Mouse (Mus musculus): ENCODE data around the gene Furin.

- no peak for TF ChIP-seq POLR2A (IDR thresholded peaks at IDR 0.05; ENCODE audit: control insufficient read depth in 1 of 2, insufficient read depth in 1 of 2, low read depth in 1 of 2, low read length in 2 of 2, poor library complexity in 1 of 2)
- no peak for TF ChIP-seq CTCF (IDR thresholded peaks at IDR 0.05 in 2 of 3, conservative IDR thresholded peaks at IDR 0.05 in 1 of 3; ENCODE audit: control insufficient read depth in 1 of 3, insufficient read depth in 1 of 3, low read depth in 2 of 3, low read length in 3 of 3, poor library complexity in 1 of 3, severe bottlenecking in 1 of 3)
- TF ChIP-seq EP300 (IDR thresholded peaks at IDR 0.05; ENCODE audit: low read depth in 1 of 2, low read length in 2 of 2) = no peak
- no peak for TF ChIP-seq TAL1 (IDR thresholded peaks at IDR 0.05; ENCODE audit: low read length)
- peak; percentile 67 for TF ChIP-seq USF1 (IDR thresholded peaks at IDR 0.05; ENCODE audit: low read depth, low read length)
- TF ChIP-seq ZC3H11A (IDR thresholded peaks at IDR 0.05; ENCODE audit: low read depth, low read length) = no peak
- TF ChIP-seq USF2 (IDR thresholded peaks at IDR 0.05; ENCODE audit: borderline replicate concordance in 1 of 2, insufficient read depth in 1 of 2, low read depth in 1 of 2, low read length in 2 of 2) = no peak
- TF ChIP-seq JUND (IDR thresholded peaks at IDR 0.05; ENCODE audit: low read depth, low read length) = no peak
- TF ChIP-seq POLR2AphosphoS5 (IDR thresholded peaks at IDR 0.05; ENCODE audit: borderline replicate concordance, low read depth, low read length) = no peak
- peak; percentile 77 for TF ChIP-seq MAX (IDR thresholded peaks at IDR 0.05; ENCODE audit: low read length)
- no peak for TF ChIP-seq ETS1 (IDR thresholded peaks at IDR 0.05; ENCODE audit: low read depth, low read length)
- no peak for TF ChIP-seq NELFE (IDR thresholded peaks at IDR 0.05; ENCODE audit: low read depth, low read length)
- no peak for TF ChIP-seq HCFC1 (IDR thresholded peaks at IDR 0.05; ENCODE audit: low read depth, low read length)
- TF ChIP-seq RCOR1 (IDR thresholded peaks at IDR 0.05; ENCODE audit: low read depth, low read length) = no peak
Observed at GRCm38 (mm10) chr7:80426363-80426762, 21.1 kb upstream of the Furin start.

All from MEL (cell line).